11 mouse cellular contexts compared by ENCODE assay signal in genomic region chr7:62230713-62231112, GRCm38 (mm10).
DNase-seq lines count a peak whose midpoint lies in the region; ATAC-seq and TF ChIP-seq lines count a peak whose summit lies in the region.
"Had no signal": no experiment of that assay in that cellular context is flagged by ENCODE, and none has a peak within 500 bp of the region (broad histone marks: within the 10 kb centered on the region; RNA-seq: fewer than 3 reads in every experiment).

No protein-coding gene starts in this region.

- DNase-seq in lung, embryonic 14.5 days = no peak
- no peak for DNase-seq in lung, adult 18-20 months
- DNase-seq in limb, embryonic 10.5 days (ENCODE audit: low spot score) = no peak
- DNase-seq in thymus, postnatal 14 days = no peak
- no peak for DNase-seq in gastrocnemius, postnatal 4 days (ENCODE audit: low spot score in 2 of 2)
- DNase-seq: kidney, postnatal 36 days; thymus, adult 2 months had no signal

- no peak for TF ChIP-seq CTCF in lung, embryonic 14.5 days (IDR thresholded peaks at IDR 0.05; ENCODE audit: low read depth)

- H3K4me2 ChIP-seq in lung, embryonic 14.5 days = peak overlapping the region; percentile 52
- H3K4me2 ChIP-seq in forebrain, embryonic 12.5 days = peak overlapping the region; percentile 41
- H3K4me2 ChIP-seq in stomach, embryonic 14.5 days (replicated peaks; ENCODE audit: low read depth, low read length) = peak overlapping the region; percentile 29

- H3K4me3 ChIP-seq in lung, embryonic 14.5 days (ENCODE audit: low read depth, low read length) = peak overlapping the region; percentile 19; the same call in 1 of the 2 replicates
- no peak overlapping the region; the same call in 1 of the 2 replicates for H3K4me3 ChIP-seq in forebrain, embryonic 12.5 days (replicated peaks)
- H3K4me3 ChIP-seq in limb, embryonic 10.5 days = peak overlapping the region; percentile 17
- H3K4me3 ChIP-seq in stomach, embryonic 14.5 days (ENCODE audit: low read depth, low read length) = no peak overlapping the region

- peak overlapping the region; percentile 30; the same call in 1 of the 2 replicates for H3K27ac ChIP-seq in lung, embryonic 14.5 days (ENCODE audit: low read depth)
- peak overlapping the region; percentile 62; the same call in 1 of the 2 replicates for H3K27ac ChIP-seq in forebrain, embryonic 12.5 days
- H3K27ac ChIP-seq in limb, embryonic 10.5 days = peak overlapping the region; percentile 75
- no peak overlapping the region; the same call in 1 of the 2 replicates for H3K27ac ChIP-seq in stomach, embryonic 14.5 days (ENCODE audit: low read length)

- no peaks in the 10 kb centered on the region for H3K9me3 ChIP-seq in lung, embryonic 14.5 days (ENCODE audit: low read depth, low read length)
- 0 out of 2 replicates have a peak, but pooled peaks cover 8% of the 10 kb centered on the region for H3K9me3 ChIP-seq in forebrain, embryonic 12.5 days
- H3K9me3 ChIP-seq in limb, embryonic 10.5 days (replicated peaks) = no peaks in the 10 kb centered on the region; the same call in 1 of the 2 replicates
- no peaks in the 10 kb centered on the region for H3K9me3 ChIP-seq in stomach, embryonic 14.5 days (ENCODE audit: control insufficient read depth, low read depth, low read length)

- no peak overlapping the region for H3K9ac ChIP-seq in lung, embryonic 14.5 days
- H3K9ac ChIP-seq in forebrain, embryonic 12.5 days = no peak overlapping the region
- no peak overlapping the region for H3K9ac ChIP-seq in stomach, embryonic 14.5 days (replicated peaks; ENCODE audit: low read depth, low read length)

- 15% methylated on average over 2 of the region's 2 CpGs for WGBS in lung, embryonic 14.5 days
- 21% methylated on average over 2 of the region's 2 CpGs for WGBS in forebrain, embryonic 12.5 days
- 17% methylated on average over 2 of the region's 2 CpGs for WGBS in limb, embryonic 10.5 days
- 14% methylated on average over 2 of the region's 2 CpGs for WGBS in stomach, embryonic 14.5 days

- no peaks in the 10 kb centered on the region for H3K36me3 ChIP-seq in lung, embryonic 14.5 days (ENCODE audit: insufficient read depth)
- H3K36me3 ChIP-seq in forebrain, embryonic 12.5 days (replicated peaks) = no peaks in the 10 kb centered on the region
- no peaks in the 10 kb centered on the region for H3K36me3 ChIP-seq in limb, embryonic 10.5 days
- no peaks in the 10 kb centered on the region for H3K36me3 ChIP-seq in stomach, embryonic 14.5 days (ENCODE audit: control insufficient read depth, insufficient read depth, low read length)

- no peaks in the 10 kb centered on the region for H3K27me3 ChIP-seq in lung, embryonic 14.5 days (ENCODE audit: insufficient read depth, low read length)
- no peaks in the 10 kb centered on the region for H3K27me3 ChIP-seq in forebrain, embryonic 12.5 days
- H3K27me3 ChIP-seq in limb, embryonic 10.5 days (ENCODE audit: low read depth, poor library complexity, severe bottlenecking) = no peaks in the 10 kb centered on the region
- no peaks in the 10 kb centered on the region for H3K27me3 ChIP-seq in stomach, embryonic 14.5 days (ENCODE audit: control insufficient read depth, insufficient read depth, low read length)

- H3K4me1 ChIP-seq in lung, embryonic 14.5 days (ENCODE audit: insufficient read depth) = no peaks in the 10 kb centered on the region
- H3K4me1 ChIP-seq in forebrain, embryonic 12.5 days = peaks cover 18% of the 10 kb centered on the region
- peaks cover 14% of the 10 kb centered on the region for H3K4me1 ChIP-seq in limb, embryonic 10.5 days
- H3K4me1 ChIP-seq in stomach, embryonic 14.5 days (ENCODE audit: control insufficient read depth, insufficient read depth, low read length) = no peaks in the 10 kb centered on the region

- ATAC-seq in lung, embryonic 14.5 days (ENCODE audit: insufficient read depth) = peak; percentile 56
- peak; percentile 37; the same call in 1 of the 2 replicates for ATAC-seq in forebrain, embryonic 12.5 days (ENCODE audit: low FRiP score)
- no peak for ATAC-seq in stomach, embryonic 14.5 days (ENCODE audit: insufficient number of reproducible peaks, insufficient read depth, low FRiP score, low read depth)
- ATAC-seq in monocyte, adult 5-6 weeks (replicated peaks; ENCODE audit: insufficient number of reproducible peaks, low FRiP score, low TSS enrichment, poor library complexity, severe bottlenecking) = no peak
- ATAC-seq: Patski had no signal

Comparison
In these comparisons a context has a peak if more than half of its experiments do, and no peak if none do; other contexts are left out.
1. ATAC-seq: peak in lung, embryonic 14.5 days (single experiment) and forebrain, embryonic 12.5 days (single experiment); none in stomach, embryonic 14.5 days (single experiment) and monocyte, adult 5-6 weeks (single experiment).
2. H3K4me3 ChIP-seq: peak in lung, embryonic 14.5 days (single experiment) and limb, embryonic 10.5 days (single experiment); none in forebrain, embryonic 12.5 days (single experiment) and stomach, embryonic 14.5 days (single experiment).
3. Peak in every context shown above with its lines, with median percentiles within 50 percentile points of each other: H3K4me2 ChIP-seq.